Mouse (Mus musculus) midbrain, embryonic 10.5 days (tissue): Measurements from ENCODE around the gene Hist1h2bh. TPM values are rescaled to one million over a fixed set of nuclear protein-coding genes. Genes with fewer than 3 reads are reported as not detected.
A peak's percentile ranks its signal among the peaks of the same experiment; 100 is the strongest.

Experiments used
- DNase-seq: peaks from one replicate; pipeline ENCODE4 v3.0.0-alpha.2; 2017; ENCODE audit warnings: low spot score
- H3K27ac ChIP-seq: fragments of 300-500 bp; sonication (generic); replicated peaks from 2 replicates; pipeline ENCODE4 v1.5.1; 2016; ENCODE audit warnings: mild to moderate bottlenecking
- H3K27me3 ChIP-seq: fragments of 300-500 bp; sonication (generic); 2 replicates; pipeline ENCODE4 v1.6.1; 2016; ENCODE audit warnings: low read depth, mild to moderate bottlenecking; ENCODE audit not compliant: poor library complexity, severe bottlenecking
- H3K36me3 ChIP-seq: fragments of 300-500 bp; sonication (generic); 2 replicates; pipeline ENCODE4 v1.6.1; 2016; ENCODE audit warnings: mild to moderate bottlenecking, moderate library complexity
- H3K4me1 ChIP-seq: fragments of 300-500 bp; sonication (generic); 2 replicates; pipeline ENCODE4 v1.6.1; 2016
- H3K4me3 ChIP-seq: fragments of 300-500 bp; sonication (generic); 2 replicates; pipeline ENCODE4 v1.5.1; 2016; ENCODE audit warnings: mild to moderate bottlenecking, moderate library complexity
- H3K9me3 ChIP-seq: fragments of 300-500 bp; sonication (generic); replicated peaks from 2 replicates; pipeline ENCODE4 v1.6.1; 2016; ENCODE audit warnings: mild to moderate bottlenecking
- WGBS: fragments of 180-500 bp; shearing (Covaris S2); methylation state at CpG from one replicate; pipeline ENCODE4 v1.1.7; 2016; 5-methylcytosine and 5-hydroxymethylcytosine counted together
- polyA plus RNA-seq: library from polyadenylated mRNA; unstranded; fragments of >200 nt; fragmentation: Nextera tagmentation; extraction: Ambion mirVana; gene quantifications from 2 replicates; pipeline ENCODE4 v1.2.1, GENCODE M21; 2016

Gene Hist1h2bh
- polyA plus RNA-seq, 1 experiment from 2014 or later: 1.00 TPM

- Histone ChIP-seq H3K36me3 (no peaks in the 10 kb centered on the region), H3K9me3 (no peaks in the 10 kb centered on the region), H3K27ac (0 out of 2 replicates have a peak overlapping the region, but pooled peaks have one; percentile 35), H3K4me1 (peaks cover 15% of the 10 kb centered on the region), H3K27me3 (no peaks in the 10 kb centered on the region), H3K4me3 (peak overlapping the region; percentile 60)
- DNase-seq: no peak
- 55% methylated on average over 15 of the region's 15 CpGs for WGBS
These were observed 27.2 kb downstream of the Hist1h2bh start for GRCm38 (mm10) chr13:23515826-23516620.

- no peak for DNase-seq
- 66% methylated on average over 5 of the region's 5 CpGs for WGBS
- Histone ChIP-seq H3K27me3 (no peaks in the 10 kb centered on the region), H3K4me3 (0 out of 2 replicates have a peak overlapping the region, but pooled peaks have one; percentile 0), H3K4me1 (peaks cover 22% of the 10 kb centered on the region), H3K9me3 (no peaks in the 10 kb centered on the region), H3K27ac (no peak overlapping the region), H3K36me3 (no peaks in the 10 kb centered on the region)
These were observed 27.9 kb downstream of the Hist1h2bh start for GRCm38 (mm10) chr13:23515281-23515680.

- H3K36me3 ChIP-seq: no peaks in the 10 kb centered on the region
- H3K4me1 ChIP-seq: peaks cover 21% of the 10 kb centered on the region
- H3K27ac ChIP-seq: no peak overlapping the region
- H3K4me3 ChIP-seq: no peak overlapping the region
- WGBS: 87% methylated on average over 1 of the region's 1 CpGs
- H3K9me3 ChIP-seq: no peaks in the 10 kb centered on the region
- no peaks in the 10 kb centered on the region for H3K27me3 ChIP-seq
- no peak for DNase-seq
These were observed 29.7 kb downstream of the Hist1h2bh start for GRCm38 (mm10) chr13:23513517-23513916.

GRCm38 (mm10) chr13:23510127-23510526 is 33.1 kb downstream of the Hist1h2bh start:
- 47% methylated on average over 1 of the region's 1 CpGs for WGBS
- H3K36me3 ChIP-seq: no peaks in the 10 kb centered on the region
- no peak for DNase-seq

GRCm38 (mm10) chr13:23506819-23507515 is 36.2 kb downstream of the Hist1h2bh start:
- H3K27ac ChIP-seq: no peak overlapping the region
- no peaks in the 10 kb centered on the region for H3K36me3 ChIP-seq
- H3K4me1 ChIP-seq: peaks cover 50% of the 10 kb centered on the region
- H3K4me3 ChIP-seq: peak overlapping the region; percentile 58
- H3K27me3 ChIP-seq: no peaks in the 10 kb centered on the region
- WGBS: 10% methylated on average over 14 of the region's 14 CpGs
- DNase-seq: peak; percentile 57
- no peaks in the 10 kb centered on the region for H3K9me3 ChIP-seq

More at GRCm38 (mm10) chr13:23510127-23510526, 33.1 kb downstream of the Hist1h2bh start:
- H3K4me3 ChIP-seq: no peak overlapping the region
- no peaks in the 10 kb centered on the region for H3K9me3 ChIP-seq
- no peak overlapping the region for H3K27ac ChIP-seq
- peaks cover 34% of the 10 kb centered on the region for H3K4me1 ChIP-seq
- H3K27me3 ChIP-seq: no peaks in the 10 kb centered on the region

GRCm38 (mm10) chr13:23506351-23506750 is 36.8 kb downstream of the Hist1h2bh start:
- Histone ChIP-seq H3K9me3 (no peaks in the 10 kb centered on the region), H3K27ac (peak overlapping the region; percentile 75), H3K27me3 (no peaks in the 10 kb centered on the region), H3K4me3 (peak overlapping the region; percentile 58), H3K4me1 (peaks cover 56% of the 10 kb centered on the region), H3K36me3 (no peaks in the 10 kb centered on the region)
- peak; percentile 75 for DNase-seq
- under 1% methylated on average over 13 of the region's 13 CpGs for WGBS

- DNase-seq: peak; percentile 59
- Histone ChIP-seq H3K36me3 (no peaks in the 10 kb centered on the region), H3K27me3 (no peaks in the 10 kb centered on the region), H3K4me1 (peaks cover 54% of the 10 kb centered on the region), H3K4me3 (peak overlapping the region; percentile 58), H3K9me3 (no peaks in the 10 kb centered on the region), H3K27ac (peak overlapping the region; percentile 75)
- 2% methylated on average over 14 of the region's 14 CpGs for WGBS
These were observed 37.4 kb downstream of the Hist1h2bh start for GRCm38 (mm10) chr13:23505662-23506345.

GRCm38 (mm10) chr13:23503797-23504196 is 39.4 kb downstream of the Hist1h2bh start:
- peak; percentile 59 for DNase-seq
- no peaks in the 10 kb centered on the region for H3K9me3 ChIP-seq
- no peak overlapping the region for H3K27ac ChIP-seq
- peak overlapping the region; percentile 32 for H3K4me3 ChIP-seq
- no peaks in the 10 kb centered on the region for H3K36me3 ChIP-seq
- no peaks in the 10 kb centered on the region for H3K27me3 ChIP-seq
- WGBS: under 1% methylated on average over 9 of the region's 9 CpGs
- H3K4me1 ChIP-seq: peaks cover 52% of the 10 kb centered on the region

- Histone ChIP-seq H3K9me3 (no peaks in the 10 kb centered on the region), H3K4me1 (peaks cover 59% of the 10 kb centered on the region)
- 25% methylated on average over 4 of the region's 4 CpGs for WGBS
These were observed 40.3 kb downstream of the Hist1h2bh start for GRCm38 (mm10) chr13:23502916-23503315.

GRCm38 (mm10) chr13:23502031-23502567 is 41.1 kb downstream of the Hist1h2bh start:
- peaks cover 59% of the 10 kb centered on the region for H3K4me1 ChIP-seq

More at GRCm38 (mm10) chr13:23502916-23503315, 40.3 kb downstream of the Hist1h2bh start:
- Histone ChIP-seq H3K27me3 (no peaks in the 10 kb centered on the region), H3K36me3 (no peaks in the 10 kb centered on the region), H3K27ac (no peak overlapping the region), H3K4me3 (no peak overlapping the region)
- DNase-seq: no peak

GRCm38 (mm10) chr13:23501511-23501910 is 41.7 kb downstream of the Hist1h2bh start:
- Histone ChIP-seq H3K4me3 (peak overlapping the region; percentile 45), H3K9me3 (no peaks in the 10 kb centered on the region), H3K4me1 (peaks cover 58% of the 10 kb centered on the region), H3K27ac (no peak overlapping the region), H3K36me3 (no peaks in the 10 kb centered on the region), H3K27me3 (no peaks in the 10 kb centered on the region)
- 19% methylated on average over 5 of the region's 5 CpGs for WGBS
- DNase-seq: no peak

More at GRCm38 (mm10) chr13:23502031-23502567, 41.1 kb downstream of the Hist1h2bh start:
- Histone ChIP-seq H3K9me3 (no peaks in the 10 kb centered on the region), H3K4me3 (peak overlapping the region; percentile 45), H3K27me3 (no peaks in the 10 kb centered on the region), H3K36me3 (no peaks in the 10 kb centered on the region), H3K27ac (no peak overlapping the region)
- DNase-seq: no peak
- 32% methylated on average over 9 of the region's 9 CpGs for WGBS
